In genomic region chr8:84655336-84656190, GRCm38 (mm10) we compare ENCODE assay signal across 8 mouse cellular contexts. TPM values are rescaled to one million over a fixed set of nuclear protein-coding genes. Genes with fewer than 3 reads are reported as not detected.
DNase-seq lines count a peak whose midpoint lies in the region; ATAC-seq and TF ChIP-seq lines count a peak whose summit lies in the region.

No protein-coding gene starts in this region.

- WGBS in heart, embryonic 12.5 days, result 2% methylated on average over 15 of the region's 15 CpGs
- WGBS in limb, embryonic 12.5 days, result 0% methylated on average over 15 of the region's 15 CpGs

- DNase-seq in testis, postnatal 14 days (ENCODE audit: low spot score), result no peak
- DNase-seq in neural tube, embryonic 10.5 days (ENCODE audit: extremely low spot score, low spot score), result peak; percentile 83
- DNase-seq in right cerebral cortex, postnatal 36 days (ENCODE audit: low spot score in 2 of 2), result no peak

- peaks cover 15% of the 10 kb centered on the region for H3K4me1 ChIP-seq in testis, adult 2 months (ENCODE audit: control insufficient read depth, insufficient read depth, low read length)
- H3K4me1 ChIP-seq in heart, embryonic 12.5 days (replicated peaks), result peaks cover 60% of the 10 kb centered on the region
- H3K4me1 ChIP-seq in limb, embryonic 12.5 days (replicated peaks), result peaks cover 68% of the 10 kb centered on the region

- H3K9me3 ChIP-seq in heart, embryonic 12.5 days (replicated peaks), result no peaks in the 10 kb centered on the region
- no peaks in the 10 kb centered on the region for H3K9me3 ChIP-seq in limb, embryonic 12.5 days

- H3K9ac ChIP-seq in heart, embryonic 12.5 days, result peak overlapping the region; percentile 84
- H3K9ac ChIP-seq in limb, embryonic 12.5 days (replicated peaks), result peak overlapping the region; percentile 69

- no peaks in the 10 kb centered on the region for H3K27me3 ChIP-seq in testis, adult 2 months (ENCODE audit: control insufficient read depth, insufficient read depth, low read length)
- no peaks in the 10 kb centered on the region for H3K27me3 ChIP-seq in heart, embryonic 12.5 days (replicated peaks)
- no peaks in the 10 kb centered on the region for H3K27me3 ChIP-seq in limb, embryonic 12.5 days

- no peak overlapping the region for H3K27ac ChIP-seq in testis, adult 2 months (ENCODE audit: control insufficient read depth, insufficient read depth, low read depth, low read length)
- H3K27ac ChIP-seq in heart, embryonic 12.5 days (ENCODE audit: poor library complexity, severe bottlenecking), result peak overlapping the region; percentile 97
- peak overlapping the region; percentile 100 for H3K27ac ChIP-seq in limb, embryonic 12.5 days

- H3K4me3 ChIP-seq in testis, adult 2 months (ENCODE audit: control insufficient read depth, low read depth, low read length), result peak overlapping the region; percentile 17; the same call in 1 of the 2 replicates
- H3K4me3 ChIP-seq in heart, embryonic 12.5 days, result peak overlapping the region; percentile 57
- H3K4me3 ChIP-seq in limb, embryonic 12.5 days (replicated peaks), result peak overlapping the region; percentile 37

- TF ChIP-seq CTCF in testis, adult 2 months (IDR thresholded peaks at IDR 0.05; ENCODE audit: control insufficient read depth, insufficient read depth, insufficient replicate concordance, low read depth, low read length), result no peak

- no peak for TF ChIP-seq POLR2A in testis, adult 2 months (IDR thresholded peaks at IDR 0.05; ENCODE audit: control insufficient read depth, low read depth, low read length)

- peak; percentile 77 for ATAC-seq in heart, embryonic 12.5 days (ENCODE audit: insufficient number of reproducible peaks, low FRiP score)
- peak; percentile 71 for ATAC-seq in limb, embryonic 12.5 days (ENCODE audit: insufficient number of reproducible peaks, insufficient read depth, low FRiP score, low TSS enrichment, low read depth)
- no peak for ATAC-seq in inflammation-experienced regulatory T-cells, adult 6 months
- no peak for ATAC-seq in monocyte, adult 5-6 weeks (replicated peaks; ENCODE audit: insufficient number of reproducible peaks, low FRiP score, low TSS enrichment, poor library complexity, severe bottlenecking)

- H3K36me3 ChIP-seq in testis, adult 2 months (ENCODE audit: control insufficient read depth, insufficient read depth, low read length), result no peaks in the 10 kb centered on the region
- no peaks in the 10 kb centered on the region for H3K36me3 ChIP-seq in heart, embryonic 12.5 days
- no peaks in the 10 kb centered on the region for H3K36me3 ChIP-seq in limb, embryonic 12.5 days

- H3K4me2 ChIP-seq in heart, embryonic 12.5 days, result peak overlapping the region; percentile 93
- peak overlapping the region; percentile 76 for H3K4me2 ChIP-seq in limb, embryonic 12.5 days

RNA-seq across cellular contexts. Expression of gene Ier2, which starts 7.1 kb away (rescaled TPM):
- 2.1 and 2.3 TPM in 2 replicates for polyA plus RNA-seq in testis, adult 2 months (2012; rRNA removed)
- polyA plus RNA-seq in heart, embryonic 12.5 days (2016; fragmentation: Nextera tagmentation; extraction: Ambion mirVana), result 63.4 and 68.1 TPM in 2 replicates
- polyA plus RNA-seq in limb, embryonic 12.5 days (2016; fragmentation: Nextera tagmentation; extraction: Ambion mirVana), result 134 and 144 TPM in 2 replicates
- 10 to 100 TPM; 42.4 to 46.3 (median 45.8) TPM for polyA plus RNA-seq in inflammation-experienced regulatory T-cells, adult 6 months (2017; shearing (Covaris generic))
- total RNA-seq in monocyte, adult 5-6 weeks (2017), result 92.1 to 198 TPM (median 119 TPM) in 3 replicates

RNA-seq across cellular contexts. Expression of gene Trmt1, which starts 30.5 kb away (rescaled TPM):
- 131 and 161 TPM in 2 replicates for polyA plus RNA-seq in testis, adult 2 months (2012; rRNA removed)
- polyA plus RNA-seq in heart, embryonic 12.5 days (2016; fragmentation: Nextera tagmentation; extraction: Ambion mirVana), result 46.2 and 49.5 TPM in 2 replicates
- polyA plus RNA-seq in limb, embryonic 12.5 days (2016; fragmentation: Nextera tagmentation; extraction: Ambion mirVana), result 63.4 and 66.9 TPM in 2 replicates
- 10 to 100 TPM; 28.0 to 61.1 (median 55.5) TPM for polyA plus RNA-seq in inflammation-experienced regulatory T-cells, adult 6 months (2017; shearing (Covaris generic))
- total RNA-seq in monocyte, adult 5-6 weeks (2017), result 40.1 to 46.6 TPM (median 44.7 TPM) in 3 replicates

RNA-seq across cellular contexts. Expression of gene Nacc1, which starts 32.1 kb away (rescaled TPM):
- 27.5 and 28.2 TPM in 2 replicates for polyA plus RNA-seq in testis, adult 2 months (2012; rRNA removed)
- 20.9 and 21.3 TPM in 2 replicates for polyA plus RNA-seq in heart, embryonic 12.5 days (2016; fragmentation: Nextera tagmentation; extraction: Ambion mirVana)
- 16.9 and 21.4 TPM in 2 replicates for polyA plus RNA-seq in limb, embryonic 12.5 days (2016; fragmentation: Nextera tagmentation; extraction: Ambion mirVana)
- 1 to 10 TPM; 9.2 to 9.5 (median 9.4) TPM for polyA plus RNA-seq in inflammation-experienced regulatory T-cells, adult 6 months (2017; shearing (Covaris generic))
- total RNA-seq in monocyte, adult 5-6 weeks (2017), result 29.0 to 50.5 TPM (median 36.3 TPM) in 3 replicates

RNA-seq across cellular contexts. Expression of gene Lyl1, which starts 45.7 kb away (rescaled TPM):
- 0.93 and 1.2 TPM in 2 replicates for polyA plus RNA-seq in testis, adult 2 months (2012; rRNA removed)
- polyA plus RNA-seq in heart, embryonic 12.5 days (2016; fragmentation: Nextera tagmentation; extraction: Ambion mirVana), result 18.1 and 19.7 TPM in 2 replicates
- 3.7 and 4.7 TPM in 2 replicates for polyA plus RNA-seq in limb, embryonic 12.5 days (2016; fragmentation: Nextera tagmentation; extraction: Ambion mirVana)
- polyA plus RNA-seq in inflammation-experienced regulatory T-cells, adult 6 months (2017; shearing (Covaris generic)), result 1 to 10 TPM in 2 of 3 experiments, under 1 TPM in 1; 0.20 to 2.7 (median 1.3) TPM
- total RNA-seq in monocyte, adult 5-6 weeks (2017), result 41.7 to 46.2 TPM (median 45.0 TPM) in 3 replicates

Comparison
In these comparisons a context has a peak if more than half of its experiments do, and no peak if none do; other contexts are left out.
1. ATAC-seq: peak in heart, embryonic 12.5 days (single experiment) and limb, embryonic 12.5 days (single experiment); none in inflammation-experienced regulatory T-cells, adult 6 months (single experiment) and monocyte, adult 5-6 weeks (single experiment).
2. RNA of gene Ier2, which starts 7.1 kb away (polyA plus RNA-seq): 134 to 144 TPM in limb, embryonic 12.5 days, 63.4 to 68.1 TPM in heart, embryonic 12.5 days and 42.4 to 46.3 TPM in inflammation-experienced regulatory T-cells, adult 6 months; 2.1 to 2.3 TPM in testis, adult 2 months; every median in the first group is over 10 times any median in the second.
3. Peak in every context shown above with its lines, with median percentiles within 50 percentile points of each other: H3K4me3 ChIP-seq.